Mouse (Mus musculus) neural tube, embryonic 13.5 days (tissue): ENCODE measurements around the gene Ajm1. TPM values are rescaled to one million over a fixed set of nuclear protein-coding genes. Genes with fewer than 3 reads are reported as not detected.

Experiments used
- ATAC-seq: fragments of 200-750 bp; cut with Nextera tagmentation; 2 replicates; pipeline ENCODE4 v1.8.0; 2017; ENCODE audit warnings: low read depth, mild to moderate bottlenecking, moderate TSS enrichment, moderate library complexity
- H3K27ac ChIP-seq: fragments of 300-500 bp; sonication (generic); replicated peaks from 2 replicates; pipeline ENCODE4 v1.5.1; 2015; ENCODE audit warnings: moderate library complexity, mild to moderate bottlenecking, inconsistent platforms
- H3K27me3 ChIP-seq: fragments of 300-500 bp; sonication (generic); 2 replicates; pipeline ENCODE4 v1.6.1; 2015; ENCODE audit warnings: mild to moderate bottlenecking, inconsistent platforms
- H3K36me3 ChIP-seq: fragments of 300-500 bp; sonication (generic); 2 replicates; pipeline ENCODE4 v1.6.1; 2015; ENCODE audit warnings: mild to moderate bottlenecking, inconsistent platforms
- H3K4me1 ChIP-seq: fragments of 300-500 bp; sonication (generic); replicated peaks from 2 replicates; pipeline ENCODE4 v1.6.1; 2015; ENCODE audit warnings: inconsistent platforms
- H3K4me2 ChIP-seq: fragments of 300-500 bp; sonication (generic); 2 replicates; pipeline ENCODE4 v1.6.1; 2015; ENCODE audit warnings: inconsistent platforms, mild to moderate bottlenecking, moderate library complexity
- H3K4me3 ChIP-seq: fragments of 300-500 bp; sonication (generic); 2 replicates; pipeline ENCODE4 v1.5.1; 2015; ENCODE audit warnings: mild to moderate bottlenecking, inconsistent platforms
- H3K9ac ChIP-seq: fragments of 300-500 bp; sonication (generic); 2 replicates; pipeline ENCODE4 v1.6.1; 2015; ENCODE audit warnings: moderate library complexity, mild to moderate bottlenecking, inconsistent platforms
- H3K9me3 ChIP-seq: fragments of 300-500 bp; sonication (generic); 2 replicates; pipeline ENCODE4 v1.6.1; 2016; ENCODE audit warnings: inconsistent platforms
- WGBS: fragments of 180-500 bp; shearing (Covaris S2); methylation state at CpG from one replicate; pipeline ENCODE4 v1.1.7; 2015; 5-methylcytosine and 5-hydroxymethylcytosine counted together
- polyA plus RNA-seq: library from polyadenylated mRNA; unstranded; fragments of >200 nt; fragmentation: Nextera tagmentation; extraction: Ambion mirVana; gene quantifications from 2 replicates; pipeline ENCODE4 v1.2.1, GENCODE M21; 2015

The Ajm1 gene
- polyA plus RNA-seq, result 7.1 and 8.4 TPM in 2 replicates

- peak; percentile 77 for ATAC-seq
- Histone ChIP-seq H3K36me3 (peaks cover 37% of the 10 kb centered on the region), H3K4me2 (peak within 1 kb of the TSS; percentile 72), H3K27me3 (peaks cover 47% of the 10 kb centered on the region), H3K4me1 (peaks cover 70% of the 10 kb centered on the region), H3K9me3 (no peaks in the 10 kb centered on the region), H3K27ac (peak within 1 kb of the TSS; percentile 83), H3K9ac (peak within 1 kb of the TSS; percentile 66), H3K4me3 (peak within 1 kb of the TSS; percentile 48)
- WGBS, result 7% methylated on average over 19 of the region's 19 CpGs
Measured at GRCm38 (mm10) chr2:25581294-25581864, at the start of gene Ajm1. TSS of gene Ajm1 (minus strand) at chr2:25581757.

- no peak overlapping the region for H3K9ac ChIP-seq
- H3K27ac ChIP-seq, result no peak overlapping the region
- H3K4me3 ChIP-seq, result no peak overlapping the region
- no peaks in the 10 kb centered on the region for H3K4me1 ChIP-seq
- no peak for ATAC-seq
- H3K36me3 ChIP-seq, result no peaks in the 10 kb centered on the region
- 40% methylated on average over 4 of the region's 4 CpGs for WGBS
- no peaks in the 10 kb centered on the region for H3K27me3 ChIP-seq
- H3K4me2 ChIP-seq, result no peak overlapping the region
- no peaks in the 10 kb centered on the region for H3K9me3 ChIP-seq
Measured at GRCm38 (mm10) chr2:25628738-25629137, 47.2 kb upstream of the Ajm1 start.

- no peaks in the 10 kb centered on the region for H3K4me1 ChIP-seq
- no peak within 1 kb of the TSS for H3K4me3 ChIP-seq
- H3K27ac ChIP-seq, result no peak within 1 kb of the TSS
- H3K4me2 ChIP-seq, result no peak within 1 kb of the TSS
- H3K27me3 ChIP-seq, result no peaks in the 10 kb centered on the region
- 80% methylated on average over 6 of the region's 6 CpGs for WGBS
- H3K36me3 ChIP-seq, result no peaks in the 10 kb centered on the region
- ATAC-seq, result no peak
- no peaks in the 10 kb centered on the region for H3K9me3 ChIP-seq
- H3K9ac ChIP-seq, result no peak within 1 kb of the TSS
Measured at GRCm38 (mm10) chr2:25627811-25628210, 46.3 kb upstream of the Ajm1 start, which contains the start of gene Fcna. TSS of gene Fcna (minus strand) at chr2:25628030.

- Histone ChIP-seq H3K36me3 (no peaks in the 10 kb centered on the region), H3K9ac (no peak overlapping the region), H3K27me3 (no peaks in the 10 kb centered on the region), H3K4me2 (no peak overlapping the region), H3K4me1 (peaks cover 13% of the 10 kb centered on the region), H3K27ac (no peak overlapping the region), H3K4me3 (no peak overlapping the region), H3K9me3 (no peaks in the 10 kb centered on the region)
- no peak for ATAC-seq
- 65% methylated on average over 5 of the region's 5 CpGs for WGBS
Measured at GRCm38 (mm10) chr2:25625986-25626385, 44.4 kb upstream of the Ajm1 start.

- 7% methylated on average over 34 of the region's 34 CpGs for WGBS
- Histone ChIP-seq H3K36me3 (no peaks in the 10 kb centered on the region), H3K9ac (peak within 1 kb of the TSS; percentile 80), H3K4me2 (peak within 1 kb of the TSS; percentile 84), H3K9me3 (no peaks in the 10 kb centered on the region), H3K27me3 (peaks cover 23% of the 10 kb centered on the region), H3K27ac (peak within 1 kb of the TSS; percentile 65), H3K4me1 (peaks cover 17% of the 10 kb centered on the region), H3K4me3 (peak within 1 kb of the TSS; percentile 54)
- peak; percentile 96 for ATAC-seq
Measured at GRCm38 (mm10) chr2:25621229-25622200, 40.0 kb upstream of the Ajm1 start, which contains the start of gene Tmem141. TSS of gene Tmem141 (minus strand) at chr2:25622005.

- Histone ChIP-seq H3K4me3 (peak overlapping the region; percentile 54; the same call in 1 of the 2 replicates), H3K9me3 (no peaks in the 10 kb centered on the region), H3K36me3 (no peaks in the 10 kb centered on the region), H3K9ac (0 out of 2 replicates have a peak overlapping the region, but pooled peaks have one; percentile 80), H3K4me2 (peak overlapping the region; percentile 84; the same call in 1 of the 2 replicates), H3K27ac (no peak overlapping the region), H3K27me3 (peaks cover 30% of the 10 kb centered on the region), H3K4me1 (peaks cover 23% of the 10 kb centered on the region)
- no peak for ATAC-seq
- WGBS, result 90% methylated on average over 4 of the region's 4 CpGs
Measured at GRCm38 (mm10) chr2:25620852-25621228, 39.3 kb upstream of the Ajm1 start.

GRCm38 (mm10) chr2:25620386-25620785 is 38.8 kb upstream of the Ajm1 start:
- Histone ChIP-seq H3K9me3 (no peaks in the 10 kb centered on the region), H3K4me2 (no peak overlapping the region), H3K27me3 (peaks cover 35% of the 10 kb centered on the region), H3K4me3 (no peak overlapping the region), H3K9ac (no peak overlapping the region), H3K4me1 (peaks cover 23% of the 10 kb centered on the region), H3K27ac (no peak overlapping the region), H3K36me3 (no peaks in the 10 kb centered on the region)
- no peak for ATAC-seq
- 88% methylated on average over 6 of the region's 6 CpGs for WGBS

GRCm38 (mm10) chr2:25617578-25617977 is 36.0 kb upstream of the Ajm1 start, which contains the start of gene Ccdc183:
TSS of gene Ccdc183 (minus strand) at chr2:25617678.
- Histone ChIP-seq H3K4me1 (peaks cover 23% of the 10 kb centered on the region), H3K9me3 (no peaks in the 10 kb centered on the region), H3K27me3 (peaks cover 52% of the 10 kb centered on the region), H3K9ac (no peak within 1 kb of the TSS), H3K4me3 (no peak within 1 kb of the TSS), H3K36me3 (no peaks in the 10 kb centered on the region), H3K4me2 (no peak within 1 kb of the TSS), H3K27ac (no peak within 1 kb of the TSS)
- no peak for ATAC-seq
- 81% methylated on average over 3 of the region's 3 CpGs for WGBS

- no peak overlapping the region for H3K9ac ChIP-seq
- WGBS, result 23% methylated on average over 22 of the region's 22 CpGs
- H3K9me3 ChIP-seq, result no peaks in the 10 kb centered on the region
- no peak overlapping the region for H3K4me3 ChIP-seq
- peaks cover 14% of the 10 kb centered on the region for H3K4me1 ChIP-seq
- H3K36me3 ChIP-seq, result no peaks in the 10 kb centered on the region
- H3K4me2 ChIP-seq, result no peak overlapping the region
- H3K27me3 ChIP-seq, result peaks cover 61% of the 10 kb centered on the region
- no peak overlapping the region for H3K27ac ChIP-seq
- no peak for ATAC-seq
Measured at GRCm38 (mm10) chr2:25616398-25616797, 34.8 kb upstream of the Ajm1 start.

GRCm38 (mm10) chr2:25608671-25609070 is 27.1 kb upstream of the Ajm1 start:
- Histone ChIP-seq H3K4me2 (peak overlapping the region; percentile 67), H3K27me3 (peaks cover 22% of the 10 kb centered on the region; the same call in 1 of the 2 replicates), H3K9ac (peak overlapping the region; percentile 35; the same call in 1 of the 2 replicates), H3K9me3 (no peaks in the 10 kb centered on the region), H3K4me3 (peak overlapping the region; percentile 74), H3K4me1 (peaks cover 26% of the 10 kb centered on the region), H3K27ac (peak overlapping the region; percentile 94), H3K36me3 (no peaks in the 10 kb centered on the region)
- WGBS, result 69% methylated on average over 10 of the region's 10 CpGs
- peak; percentile 15; the same call in 1 of the 2 replicates for ATAC-seq

- peak within 1 kb of the TSS; percentile 98 for H3K9ac ChIP-seq
- H3K4me3 ChIP-seq, result peak within 1 kb of the TSS; percentile 74
- peak within 1 kb of the TSS; percentile 94 for H3K27ac ChIP-seq
- H3K4me1 ChIP-seq, result peaks cover 26% of the 10 kb centered on the region
- no peaks in the 10 kb centered on the region for H3K36me3 ChIP-seq
- peak within 1 kb of the TSS; percentile 67 for H3K4me2 ChIP-seq
- H3K9me3 ChIP-seq, result no peaks in the 10 kb centered on the region
- under 1% methylated on average over 75 of the region's 80 CpGs for WGBS
- ATAC-seq, result peak; percentile 92
- peaks cover 21% of the 10 kb centered on the region; the same call in 1 of the 2 replicates for H3K27me3 ChIP-seq
Measured at GRCm38 (mm10) chr2:25607761-25608622, 26.4 kb upstream of the Ajm1 start, which contains the start of gene Rabl6. TSS of gene Rabl6 (minus strand) at chr2:25608521.
